Mouse (Mus musculus) testis, adult 2 months (tissue): ENCODE results near the gene Prkci.

Experiments used
- CTCF ChIP-seq: fragments of 200-500 bp; IDR thresholded peaks from 2 replicates; pipeline ENCODE4 v1.5.1; 2012; ENCODE audit warnings: low read depth, mild to moderate bottlenecking, inconsistent platforms, low read length, moderate library complexity; ENCODE audit not compliant: control insufficient read depth, insufficient read depth, insufficient replicate concordance
- POLR2A ChIP-seq: fragments of 200-500 bp; IDR thresholded peaks from 2 replicates; pipeline ENCODE4 v1.6.1; 2012; ENCODE audit warnings: low read depth, mild to moderate bottlenecking, inconsistent platforms, low read length, moderate library complexity; ENCODE audit not compliant: control insufficient read depth

DNA sequence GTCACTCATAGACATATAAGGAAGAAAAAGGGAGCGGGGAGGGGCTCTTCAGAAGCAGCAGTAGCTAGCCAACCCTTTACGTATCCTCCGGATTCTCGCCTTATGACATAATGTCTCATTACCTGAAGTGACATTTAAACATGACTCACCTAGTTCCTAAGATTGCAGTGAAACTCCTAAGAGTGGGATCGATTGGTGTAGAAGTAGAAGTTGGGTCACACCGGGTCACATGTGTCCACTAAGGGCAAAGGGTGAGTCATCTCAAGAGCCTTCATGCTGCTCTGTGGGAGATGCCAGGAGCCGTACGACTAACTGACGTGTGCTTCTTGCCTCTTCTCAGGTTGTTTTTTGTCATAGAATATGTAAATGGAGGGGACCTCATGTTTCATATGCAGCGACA is 43.1 kb downstream of the Prkci start:
- TF ChIP-seq POLR2A (no peak), CTCF (no peak)
